Mouse (Mus musculus) neural tube, embryonic 13.5 days (tissue): Measurements from ENCODE around the gene Pex1. TPM values are rescaled to one million over a fixed set of nuclear protein-coding genes. Genes with fewer than 3 reads are reported as not detected.

Experiments
- ATAC-seq: fragments of 200-750 bp; cut with Nextera tagmentation; 2 replicates; pipeline ENCODE4 v1.8.0; 2017; ENCODE audit warnings: low read depth, mild to moderate bottlenecking, moderate TSS enrichment, moderate library complexity
- H3K27ac ChIP-seq: fragments of 300-500 bp; sonication (generic); replicated peaks from 2 replicates; pipeline ENCODE4 v1.5.1; 2015; ENCODE audit warnings: moderate library complexity, mild to moderate bottlenecking, inconsistent platforms
- H3K27me3 ChIP-seq: fragments of 300-500 bp; sonication (generic); 2 replicates; pipeline ENCODE4 v1.6.1; 2015; ENCODE audit warnings: mild to moderate bottlenecking, inconsistent platforms
- H3K36me3 ChIP-seq: fragments of 300-500 bp; sonication (generic); 2 replicates; pipeline ENCODE4 v1.6.1; 2015; ENCODE audit warnings: mild to moderate bottlenecking, inconsistent platforms
- H3K4me1 ChIP-seq: fragments of 300-500 bp; sonication (generic); replicated peaks from 2 replicates; pipeline ENCODE4 v1.6.1; 2015; ENCODE audit warnings: inconsistent platforms
- H3K4me2 ChIP-seq: fragments of 300-500 bp; sonication (generic); 2 replicates; pipeline ENCODE4 v1.6.1; 2015; ENCODE audit warnings: inconsistent platforms, mild to moderate bottlenecking, moderate library complexity
- H3K4me3 ChIP-seq: fragments of 300-500 bp; sonication (generic); 2 replicates; pipeline ENCODE4 v1.5.1; 2015; ENCODE audit warnings: mild to moderate bottlenecking, inconsistent platforms
- H3K9ac ChIP-seq: fragments of 300-500 bp; sonication (generic); 2 replicates; pipeline ENCODE4 v1.6.1; 2015; ENCODE audit warnings: moderate library complexity, mild to moderate bottlenecking, inconsistent platforms
- H3K9me3 ChIP-seq: fragments of 300-500 bp; sonication (generic); 2 replicates; pipeline ENCODE4 v1.6.1; 2016; ENCODE audit warnings: inconsistent platforms
- WGBS: fragments of 180-500 bp; shearing (Covaris S2); methylation state at CpG from one replicate; pipeline ENCODE4 v1.1.7; 2015; 5-methylcytosine and 5-hydroxymethylcytosine counted together
- polyA plus RNA-seq: library from polyadenylated mRNA; unstranded; fragments of >200 nt; fragmentation: Nextera tagmentation; extraction: Ambion mirVana; gene quantifications from 2 replicates; pipeline ENCODE4 v1.2.1, GENCODE M21; 2015

Gene Pex1
- polyA plus RNA-seq, result 22.2 and 26.8 TPM in 2 replicates

GRCm38 (mm10) chr5:3595693-3596398 lies at the start of gene Pex1:
Gene Pex1 (plus strand): TSS chr5:3596066.
- H3K4me1 ChIP-seq, result peaks cover 32% of the 10 kb centered on the region
- under 1% methylated on average over 50 of the region's 50 CpGs for WGBS
- H3K4me2 ChIP-seq, result peak within 1 kb of the TSS; percentile 84
- peak within 1 kb of the TSS; percentile 77 for H3K9ac ChIP-seq
- no peaks in the 10 kb centered on the region for H3K27me3 ChIP-seq
- H3K36me3 ChIP-seq, result peaks cover 20% of the 10 kb centered on the region
- peak within 1 kb of the TSS; percentile 78 for H3K4me3 ChIP-seq
- peak; percentile 99 for ATAC-seq
- H3K27ac ChIP-seq, result peak within 1 kb of the TSS; percentile 78
- H3K9me3 ChIP-seq, result no peaks in the 10 kb centered on the region

- WGBS, result 88% methylated on average over 1 of the region's 1 CpGs
- no peak overlapping the region for H3K4me3 ChIP-seq
- H3K27me3 ChIP-seq, result no peaks in the 10 kb centered on the region
- no peak overlapping the region for H3K27ac ChIP-seq
- peaks cover 22% of the 10 kb centered on the region for H3K4me1 ChIP-seq
- ATAC-seq, result no peak
- no peak overlapping the region for H3K9ac ChIP-seq
- H3K9me3 ChIP-seq, result no peaks in the 10 kb centered on the region
- no peak overlapping the region for H3K4me2 ChIP-seq
- peaks cover 6% of the 10 kb centered on the region; the same call in 1 of the 2 replicates for H3K36me3 ChIP-seq
Measured at GRCm38 (mm10) chr5:3546226-3546625, 49.6 kb upstream of the Pex1 start.

GRCm38 (mm10) chr5:3551481-3551880 lies 44.4 kb upstream of the Pex1 start:
- 95% methylated on average over 1 of the region's 1 CpGs for WGBS
- H3K4me1 ChIP-seq, result 0 out of 2 replicates have a peak, but pooled peaks cover under 1% of the 10 kb centered on the region
- no peak overlapping the region for H3K27ac ChIP-seq
- H3K27me3 ChIP-seq, result no peaks in the 10 kb centered on the region
- H3K4me3 ChIP-seq, result no peak overlapping the region
- H3K4me2 ChIP-seq, result no peak overlapping the region
- peaks cover 25% of the 10 kb centered on the region for H3K36me3 ChIP-seq
- no peak for ATAC-seq
- H3K9ac ChIP-seq, result no peak overlapping the region
- no peaks in the 10 kb centered on the region for H3K9me3 ChIP-seq

DNA sequence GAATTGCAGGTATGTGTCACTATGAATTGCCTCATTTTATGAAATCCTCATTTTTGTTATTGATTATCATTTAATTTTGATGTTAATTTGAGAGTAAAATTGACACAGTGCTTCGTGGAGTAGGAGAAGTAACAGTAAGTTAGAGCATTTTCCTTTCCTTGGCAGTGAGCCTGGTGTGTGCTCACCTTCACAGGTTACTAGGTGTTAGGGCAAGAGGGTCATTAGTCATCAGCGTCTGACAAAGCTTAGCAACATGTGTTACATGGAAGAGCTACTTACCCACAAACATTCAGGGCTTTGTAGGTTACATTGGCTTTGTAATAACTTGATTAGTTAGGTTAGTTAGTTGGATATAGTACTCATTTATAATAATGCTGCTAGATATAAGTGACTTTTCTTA lies 41.7 kb upstream of the Pex1 start:
- Histone ChIP-seq H3K27me3 (no peaks in the 10 kb centered on the region), H3K36me3 (peaks cover 37% of the 10 kb centered on the region), H3K9me3 (no peaks in the 10 kb centered on the region), H3K4me3 (no peak overlapping the region), H3K4me2 (no peak overlapping the region), H3K9ac (no peak overlapping the region), H3K4me1 (no peaks in the 10 kb centered on the region), H3K27ac (no peak overlapping the region)
- 94% methylated on average over 2 of the region's 2 CpGs for WGBS
- no peak for ATAC-seq

- Histone ChIP-seq H3K36me3 (peaks cover 94% of the 10 kb centered on the region), H3K9ac (no peak within 1 kb of the TSS), H3K4me3 (no peak within 1 kb of the TSS), H3K9me3 (peaks cover 4% of the 10 kb centered on the region; the same call in 1 of the 2 replicates), H3K27me3 (no peaks in the 10 kb centered on the region), H3K4me2 (no peak within 1 kb of the TSS), H3K4me1 (no peaks in the 10 kb centered on the region), H3K27ac (no peak within 1 kb of the TSS)
- no peak for ATAC-seq
- WGBS, result 94% methylated on average over 4 of the region's 4 CpGs
Measured at GRCm38 (mm10) chr5:3571266-3571665, 24.6 kb upstream of the Pex1 start, which contains the start of gene 1700109H08Rik. Gene 1700109H08Rik (plus strand): TSS chr5:3571566.

GRCm38 (mm10) chr5:3574825-3575224 lies 21.0 kb upstream of the Pex1 start:
- Histone ChIP-seq H3K4me3 (no peak overlapping the region), H3K27me3 (no peaks in the 10 kb centered on the region), H3K27ac (no peak overlapping the region), H3K4me2 (no peak overlapping the region), H3K36me3 (peaks cover 99% of the 10 kb centered on the region), H3K9me3 (peaks cover 4% of the 10 kb centered on the region; the same call in 1 of the 2 replicates), H3K4me1 (no peaks in the 10 kb centered on the region), H3K9ac (no peak overlapping the region)
- WGBS, result 90% methylated on average over 2 of the region's 2 CpGs
- no peak for ATAC-seq

DNA sequence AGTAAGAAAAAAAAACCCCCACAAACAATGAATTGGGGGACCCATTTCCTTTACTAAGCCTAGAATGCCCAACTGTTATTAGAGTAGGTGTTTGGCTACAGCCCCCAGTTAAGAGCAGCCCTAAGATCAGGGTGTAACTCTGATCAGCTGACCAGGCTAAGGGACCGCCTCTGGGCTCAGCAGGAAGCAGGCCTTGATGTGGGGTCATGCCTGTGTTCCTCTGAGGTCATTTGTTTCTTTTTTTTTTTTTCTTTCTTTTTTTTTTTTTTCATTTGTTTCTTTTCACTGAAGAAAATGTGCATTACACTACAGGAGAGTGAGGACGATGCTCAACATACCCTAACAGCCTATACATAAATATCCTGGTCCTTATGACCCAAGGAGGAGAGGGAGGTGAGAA lies 17.9 kb upstream of the Pex1 start:
- Histone ChIP-seq H3K4me2 (no peak overlapping the region), H3K9me3 (peaks cover 4% of the 10 kb centered on the region; the same call in 1 of the 2 replicates), H3K36me3 (peaks cover 95% of the 10 kb centered on the region), H3K9ac (no peak overlapping the region), H3K4me3 (no peak overlapping the region), H3K27me3 (no peaks in the 10 kb centered on the region), H3K4me1 (no peaks in the 10 kb centered on the region), H3K27ac (no peak overlapping the region)
- ATAC-seq, result no peak
- WGBS, result 96% methylated on average over 2 of the region's 2 CpGs

DNA sequence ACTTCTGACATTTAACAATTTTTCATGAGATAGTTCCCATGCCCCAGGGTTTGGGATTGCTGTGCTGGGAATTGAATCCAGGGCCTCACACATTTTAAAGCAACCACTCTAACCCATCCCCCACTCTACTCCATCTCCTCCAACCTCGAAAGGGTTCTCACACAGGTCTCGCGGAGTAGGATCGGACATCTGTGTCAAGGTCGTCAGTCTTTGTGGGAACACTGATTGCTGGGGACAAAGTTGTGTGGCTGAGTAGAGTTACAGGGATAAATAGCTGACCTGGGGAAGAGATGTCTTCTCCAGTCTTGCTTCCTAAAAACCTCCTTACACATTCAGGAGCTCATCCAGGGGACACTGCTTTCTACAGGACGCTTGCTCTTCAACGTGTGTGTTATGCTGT lies 16.8 kb upstream of the Pex1 start:
- no peaks in the 10 kb centered on the region; the same call in 1 of the 2 replicates for H3K9me3 ChIP-seq
- WGBS, result 97% methylated on average over 7 of the region's 7 CpGs

GRCm38 (mm10) chr5:3596399-3596766 lies 517 bp downstream of the Pex1 start, which contains the start of gene Rbm48:
Gene Rbm48 (minus strand): TSS chr5:3596585.
- ATAC-seq, result peak; percentile 86
- Histone ChIP-seq H3K9me3 (no peaks in the 10 kb centered on the region), H3K4me3 (peak within 1 kb of the TSS; percentile 78), H3K36me3 (peaks cover 14% of the 10 kb centered on the region), H3K4me2 (peak within 1 kb of the TSS; percentile 84), H3K9ac (peak within 1 kb of the TSS; percentile 77), H3K4me1 (peaks cover 32% of the 10 kb centered on the region), H3K27ac (peak within 1 kb of the TSS; percentile 78), H3K27me3 (no peaks in the 10 kb centered on the region)
- WGBS, result under 1% methylated on average over 31 of the region's 31 CpGs

More for the DNA sequence above, 16.8 kb upstream of the Pex1 start:
- no peak for ATAC-seq
- H3K9ac ChIP-seq, result no peak overlapping the region
- H3K36me3 ChIP-seq, result peaks cover 94% of the 10 kb centered on the region
- H3K4me1 ChIP-seq, result no peaks in the 10 kb centered on the region
- no peaks in the 10 kb centered on the region for H3K27me3 ChIP-seq
- H3K4me3 ChIP-seq, result no peak overlapping the region
- H3K4me2 ChIP-seq, result no peak overlapping the region
- H3K27ac ChIP-seq, result no peak overlapping the region

DNA sequence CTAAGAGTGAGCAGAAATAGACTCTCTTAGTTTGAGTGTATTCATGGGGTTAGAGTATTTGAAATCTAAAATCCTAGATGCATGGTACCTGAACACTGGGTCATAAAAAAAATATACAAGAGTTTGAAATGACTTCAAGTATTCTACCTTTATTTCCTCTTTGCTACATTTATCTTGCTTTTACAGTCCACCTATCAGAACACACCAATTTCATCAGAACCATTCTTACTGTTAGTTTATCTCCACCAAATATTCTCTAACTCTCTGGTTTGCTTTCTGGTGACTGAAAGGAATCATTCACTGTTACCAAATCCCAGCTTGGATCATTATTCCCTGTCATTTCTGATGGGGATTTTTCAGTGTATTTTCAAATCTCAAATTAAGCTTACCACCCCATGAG lies 1.3 kb downstream of the Pex1 start:
- peaks cover 6% of the 10 kb centered on the region; the same call in 1 of the 2 replicates for H3K36me3 ChIP-seq
- H3K4me2 ChIP-seq, result peak overlapping the region; percentile 70
- peak overlapping the region; percentile 77 for H3K9ac ChIP-seq
- no peak for ATAC-seq
- H3K9me3 ChIP-seq, result no peaks in the 10 kb centered on the region
- H3K27ac ChIP-seq, result no peak overlapping the region
- H3K4me1 ChIP-seq, result peaks cover 32% of the 10 kb centered on the region
- H3K4me3 ChIP-seq, result peak overlapping the region; percentile 78
- no peaks in the 10 kb centered on the region for H3K27me3 ChIP-seq

- Histone ChIP-seq H3K4me1 (peaks cover 32% of the 10 kb centered on the region), H3K4me3 (no peak overlapping the region)
Measured at GRCm38 (mm10) chr5:3598766-3599165, 2.9 kb downstream of the Pex1 start.

DNA sequence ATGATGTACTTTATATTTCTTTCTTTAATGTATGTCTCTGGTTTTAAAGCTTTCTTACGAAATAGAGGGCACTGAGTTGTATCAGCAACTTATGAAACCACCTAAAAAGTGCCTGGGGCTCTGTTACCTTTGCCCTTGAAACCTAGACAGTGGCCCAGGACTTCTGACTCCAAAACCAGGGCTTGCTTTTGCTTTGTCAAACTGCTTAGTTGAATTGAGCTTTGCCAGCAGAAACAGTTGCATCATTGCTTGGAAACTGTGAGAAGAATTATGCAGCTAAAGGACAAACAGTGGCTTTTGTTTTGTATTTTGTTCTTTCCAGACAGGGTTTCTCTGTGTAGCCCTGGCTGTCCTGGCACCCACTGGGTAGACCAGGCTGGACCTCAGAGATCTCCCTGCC lies 4.4 kb downstream of the Pex1 start:
- H3K9me3 ChIP-seq, result no peaks in the 10 kb centered on the region
- H3K9ac ChIP-seq, result no peak overlapping the region
- no peak for ATAC-seq
- WGBS, result 73% methylated on average over 1 of the region's 1 CpGs
- peaks cover 14% of the 10 kb centered on the region for H3K36me3 ChIP-seq
- no peaks in the 10 kb centered on the region for H3K27me3 ChIP-seq
- peaks cover 17% of the 10 kb centered on the region for H3K4me1 ChIP-seq
- H3K4me3 ChIP-seq, result no peak overlapping the region
- H3K27ac ChIP-seq, result no peak overlapping the region
- no peak overlapping the region for H3K4me2 ChIP-seq

More at GRCm38 (mm10) chr5:3598766-3599165, 2.9 kb downstream of the Pex1 start:
- Histone ChIP-seq H3K4me2 (no peak overlapping the region), H3K9me3 (no peaks in the 10 kb centered on the region), H3K27me3 (no peaks in the 10 kb centered on the region), H3K36me3 (peaks cover 3% of the 10 kb centered on the region), H3K9ac (no peak overlapping the region), H3K27ac (no peak overlapping the region)
- no peak for ATAC-seq
- WGBS, result 92% methylated on average over 5 of the region's 5 CpGs
